Mouse (Mus musculus) embryonic fibroblast, embryonic 13.5 days (primary cell): ENCODE measurements around the gene Spsb2. TPM values are rescaled to one million over a fixed set of nuclear protein-coding genes. Genes with fewer than 3 reads are reported as not detected.
A peak's percentile ranks its signal among the peaks of the same experiment; 100 is the strongest.

Experiments used
- H3K27ac ChIP-seq: 2 replicates; pipeline ENCODE4 v1.5.1; 2012; ENCODE audit warnings: low read length, control low read depth, inconsistent platforms; ENCODE audit not compliant: insufficient read depth
- H3K4me1 ChIP-seq: 2 replicates; pipeline ENCODE4 v1.6.1; 2011; ENCODE audit warnings: low read length; ENCODE audit not compliant: control insufficient read depth, insufficient read depth
- H3K4me3 ChIP-seq: 2 replicates; pipeline ENCODE4 v1.5.1; 2011; ENCODE audit warnings: mild to moderate bottlenecking, control low read depth, low read length; ENCODE audit not compliant: insufficient read depth
- CTCF ChIP-seq: IDR thresholded peaks from 2 replicates; pipeline ENCODE4 v1.5.1; 2011; ENCODE audit warnings: mild to moderate bottlenecking, control low read depth, low read length, moderate library complexity, borderline replicate concordance; ENCODE audit not compliant: insufficient read depth
- POLR2A ChIP-seq: IDR thresholded peaks from 2 replicates; pipeline ENCODE4 v1.6.1; 2011; ENCODE audit warnings: low read depth, mild to moderate bottlenecking, control low read depth, low read length, moderate library complexity
- polyA plus RNA-seq: library from polyadenylated mRNA; stranded (reverse); fragments of >200 nt; gene quantifications from 2 replicates; pipeline ENCODE4 v1.2.4, GENCODE M21; 2011; ENCODE audit warnings: low read depth; ENCODE audit not compliant: missing spikeins, insufficient read length

Gene Spsb2
- polyA plus RNA-seq, 1 experiment: 9.1 TPM

DNA sequence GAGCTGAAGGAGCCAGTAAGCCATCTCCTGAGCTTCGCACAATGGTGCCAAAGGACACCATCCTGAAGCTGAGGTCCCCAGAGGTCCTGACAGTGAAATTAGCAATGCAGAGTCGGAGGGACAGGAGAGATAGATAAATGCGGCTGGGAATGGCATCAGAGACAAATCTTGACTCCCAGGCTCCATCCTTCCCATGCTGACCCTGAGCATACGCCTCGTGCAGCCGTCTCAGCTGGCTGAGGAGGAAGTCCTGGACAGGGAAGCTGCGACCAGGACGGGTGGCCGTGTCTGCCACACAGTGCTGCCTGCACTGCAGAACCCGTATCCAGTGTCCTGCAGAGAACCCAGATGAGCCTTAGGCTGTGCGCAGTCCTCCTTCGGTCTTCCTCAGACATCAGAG is 46.2 kb downstream of the Spsb2 start:
- Histone ChIP-seq H3K27ac (no peak overlapping the region), H3K4me3 (no peak overlapping the region), H3K4me1 (no peaks in the 10 kb centered on the region)
- TF ChIP-seq CTCF (no peak), POLR2A (0 out of 2 replicates have a peak, but pooled peaks have one; percentile 12)

DNA sequence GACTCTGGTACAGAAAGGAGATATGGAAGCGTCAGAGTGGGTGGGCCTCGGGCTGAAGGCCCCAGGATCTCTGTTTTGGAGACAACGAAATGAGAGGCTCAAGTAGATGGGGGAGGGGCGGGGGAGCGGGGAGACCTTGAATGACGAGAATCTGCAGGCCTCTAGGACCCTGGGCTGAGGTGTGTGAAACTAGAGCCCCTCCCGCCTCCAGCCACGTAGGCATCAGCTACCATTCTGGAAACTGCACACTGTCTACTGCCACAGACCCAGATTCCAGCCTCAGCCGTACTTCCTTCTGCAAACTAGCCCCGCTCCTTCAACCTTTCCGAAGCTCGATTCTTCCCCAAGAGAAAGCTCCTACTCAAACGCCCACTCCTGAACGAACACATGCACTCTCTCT is 47.9 kb downstream of the Spsb2 start:
- Histone ChIP-seq H3K4me3 (peak overlapping the region; percentile 54), H3K27ac (peak overlapping the region; percentile 44), H3K4me1 (no peaks in the 10 kb centered on the region)
- peak; percentile 77 for TF ChIP-seq POLR2A
- TF ChIP-seq CTCF: no peak

DNA sequence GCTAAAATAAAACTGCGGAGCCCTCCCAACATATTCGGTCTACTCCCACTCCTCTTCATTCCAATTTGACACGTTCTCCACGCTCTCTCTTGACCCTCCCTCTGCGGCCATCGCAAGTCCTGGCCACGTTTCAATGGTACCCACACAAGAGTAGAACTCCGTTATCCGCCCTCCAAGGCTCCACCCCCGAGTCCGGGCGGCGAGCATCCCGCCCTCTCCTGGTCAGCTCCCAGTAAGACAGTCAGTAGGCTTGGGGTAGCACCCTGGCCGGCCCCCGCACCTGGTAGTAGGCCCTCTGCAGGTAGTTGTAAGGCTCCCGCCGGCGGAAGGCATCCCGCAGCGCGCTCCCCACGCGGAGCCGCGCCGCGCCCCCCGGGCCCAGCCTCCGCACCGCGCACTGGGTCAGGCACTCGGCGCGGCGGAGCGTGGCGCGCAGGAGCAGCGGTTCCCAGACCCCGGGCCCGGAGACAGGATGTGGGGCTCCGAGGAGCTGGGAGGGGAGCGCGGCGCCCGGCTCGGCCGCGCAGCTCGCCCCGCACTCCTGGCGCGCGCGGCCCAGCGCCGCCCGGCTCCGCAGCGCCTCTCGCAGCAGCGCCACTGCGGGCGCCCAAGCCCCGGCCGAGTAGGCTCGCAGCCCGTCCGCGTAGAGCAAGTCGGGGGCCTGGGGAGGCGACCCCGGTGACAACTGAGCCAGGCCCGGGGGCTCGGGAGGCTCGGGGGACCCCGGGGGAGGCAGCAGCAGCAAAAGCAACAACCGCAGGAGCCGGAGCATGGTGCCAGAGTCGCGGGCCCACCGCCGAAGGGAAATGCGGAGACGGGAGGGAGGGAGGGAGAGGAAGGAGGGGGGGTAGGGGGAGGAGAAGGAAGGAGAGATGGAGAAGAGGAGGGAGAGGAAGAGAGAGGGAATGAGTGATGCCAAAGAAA is 48.7 kb downstream of the Spsb2 start, which contains the start of gene P3h3:
P3h3 (minus strand) TSS at position 837 of the 924 bp plus-strand sequence.
- Histone ChIP-seq H3K4me1 (no peaks in the 10 kb centered on the region), H3K27ac (peak within 1 kb of the TSS; percentile 73), H3K4me3 (peak within 1 kb of the TSS; percentile 54)
- peak; percentile 39; the same call in 1 of the 2 replicates for TF ChIP-seq CTCF
- peak; percentile 75 for TF ChIP-seq POLR2A

DNA sequence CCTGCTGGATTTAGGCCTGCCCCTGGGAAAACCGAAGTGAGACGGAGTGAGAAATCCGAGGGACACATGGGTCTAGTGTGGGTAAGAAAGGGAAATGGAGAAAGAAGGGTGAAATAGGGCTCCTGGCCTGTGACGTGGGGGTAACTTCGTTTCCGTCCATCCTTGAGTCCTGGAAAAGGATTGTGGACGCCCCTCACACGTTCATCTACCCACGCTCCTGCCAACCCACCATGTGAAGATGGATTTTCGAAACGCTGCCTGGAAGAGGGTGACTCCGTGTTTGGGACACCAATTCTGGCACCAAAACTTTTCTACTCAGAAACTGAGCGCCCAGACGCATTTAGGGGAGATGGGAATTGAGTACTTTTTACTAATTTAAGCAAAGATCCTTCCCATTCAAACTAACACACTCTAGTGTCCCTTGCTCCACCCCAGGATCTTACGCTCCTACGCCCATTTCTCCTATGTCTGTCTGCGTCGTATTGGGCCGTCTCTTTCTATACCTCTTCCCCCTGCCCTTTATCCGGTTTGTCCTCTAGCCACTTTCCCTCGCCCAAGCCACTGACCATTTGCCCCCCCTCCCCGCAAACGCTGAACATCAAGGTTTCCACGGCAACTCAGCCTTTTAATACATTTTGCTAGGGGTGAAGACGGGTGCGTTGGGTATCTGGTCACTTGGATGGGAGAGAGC is 49.5 kb downstream of the Spsb2 start:
- Histone ChIP-seq H3K27ac (peak overlapping the region; percentile 68), H3K4me3 (peak overlapping the region; percentile 54), H3K4me1 (no peaks in the 10 kb centered on the region)
- TF ChIP-seq POLR2A (peak; percentile 14; the same call in 1 of the 2 replicates), CTCF (no peak)

DNA sequence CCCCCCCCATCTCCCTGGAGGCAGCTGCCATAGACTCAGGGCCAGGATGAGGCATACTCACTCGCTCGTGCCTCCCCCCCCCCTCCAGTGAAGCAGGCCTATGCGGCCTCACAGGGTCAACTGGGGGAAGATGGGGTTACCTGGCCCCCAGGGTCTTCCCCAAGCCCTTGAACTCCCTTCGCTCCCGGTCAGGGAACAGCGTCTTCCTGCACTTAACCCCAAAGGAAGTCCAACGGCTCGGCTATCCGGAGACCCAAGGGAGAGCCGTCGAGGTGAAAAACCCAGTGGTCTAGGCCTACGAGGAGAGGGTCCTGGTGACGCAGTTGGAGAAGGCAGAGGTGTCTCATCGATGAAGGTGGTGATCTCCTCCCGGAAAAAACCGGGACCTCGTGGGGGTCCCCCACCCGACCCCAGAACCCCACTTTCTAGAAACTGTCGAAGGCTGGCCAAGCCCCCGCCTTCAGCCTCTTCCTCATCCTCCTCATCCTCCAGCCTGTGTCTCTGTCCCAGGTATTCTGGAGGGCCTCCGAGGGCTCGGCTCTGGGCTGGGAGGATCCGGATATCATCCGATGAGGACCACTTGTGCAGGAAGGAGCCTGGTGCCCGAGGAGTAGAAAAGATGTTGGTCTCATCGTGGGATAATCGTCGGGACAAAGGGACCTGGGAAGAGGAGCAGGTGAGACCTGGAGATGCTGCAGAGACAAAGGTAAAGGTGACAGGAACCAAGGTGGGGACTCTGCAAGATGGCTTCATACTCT is 50.3 kb downstream of the Spsb2 start:
- TF ChIP-seq CTCF (no peak), POLR2A (0 out of 2 replicates have a peak, but pooled peaks have one; percentile 7)
- H3K4me3 ChIP-seq: no peak overlapping the region
- H3K27ac ChIP-seq: no peak overlapping the region
- H3K4me1 ChIP-seq: no peaks in the 10 kb centered on the region

DNA sequence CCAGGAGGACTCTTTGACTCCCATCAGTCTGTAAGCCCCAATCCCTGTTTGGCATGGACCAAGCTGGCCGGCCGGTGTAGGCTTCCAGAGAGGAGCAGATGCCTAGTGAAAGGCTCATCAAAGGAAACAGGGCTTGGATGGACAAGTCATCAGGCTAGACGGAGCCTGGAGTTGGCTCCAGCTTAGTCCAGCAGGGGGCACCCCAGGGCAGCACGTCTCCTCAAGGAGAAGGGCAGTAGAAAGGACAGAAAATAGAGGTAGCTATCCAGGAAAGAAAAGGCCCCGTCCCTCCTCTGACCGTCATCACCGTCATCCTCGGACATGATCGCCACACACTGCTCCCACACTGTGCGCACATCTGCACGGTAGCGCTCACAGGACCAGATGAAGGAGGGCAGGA is 51.3 kb downstream of the Spsb2 start:
- no peak overlapping the region for H3K27ac ChIP-seq
- H3K4me1 ChIP-seq: no peaks in the 10 kb centered on the region
- TF ChIP-seq POLR2A: no peak
- TF ChIP-seq CTCF: peak; percentile 78
- H3K4me3 ChIP-seq: no peak overlapping the region

Other genes with a start within 250 kb of the Spsb2 start
- gene C1rb, start 238.4 kb upstream of the Spsb2 start, polyA plus RNA-seq: not detected in 2 replicates
- gene C1s2, start 172.6 kb upstream of the Spsb2 start, polyA plus RNA-seq: 0.42 TPM in 1 of 2 replicates, not detected in the other
- gene Lpcat3, start 145.6 kb upstream of the Spsb2 start, polyA plus RNA-seq: 51.4 and 67.0 TPM in 2 replicates
- gene Emg1, start 96.5 kb upstream of the Spsb2 start, polyA plus RNA-seq: 67.1 and 68.9 TPM in 2 replicates
- 249 and 253 TPM in 2 replicates for gene Phb2, start 96.3 kb upstream of the Spsb2 start, polyA plus RNA-seq
- 0.53 and 4.3 TPM in 2 replicates for gene Ptpn6, start 69.9 kb upstream of the Spsb2 start, polyA plus RNA-seq
- 149 and 157 TPM in 2 replicates for gene Grcc10, start 67.3 kb upstream of the Spsb2 start, polyA plus RNA-seq
- 0.58 and 0.63 TPM in 2 replicates for gene Gm45234, start 52.6 kb upstream of the Spsb2 start, polyA plus RNA-seq
- 75.9 and 77.3 TPM in 2 replicates for gene Atn1, start 52.1 kb upstream of the Spsb2 start, polyA plus RNA-seq
- 17.5 and 24.1 TPM in 2 replicates for gene Eno2, start 39.0 kb upstream of the Spsb2 start, polyA plus RNA-seq
- not detected in 2 replicates for gene Lrrc23, start 28.9 kb upstream of the Spsb2 start, polyA plus RNA-seq
- gene Tpi1, start 5.6 kb downstream of the Spsb2 start, polyA plus RNA-seq: 372 and 458 TPM in 2 replicates
- 87.6 and 105 TPM in 2 replicates for gene Usp5, start 20.8 kb downstream of the Spsb2 start, polyA plus RNA-seq
- 42.0 and 61.1 TPM in 2 replicates for gene Cdca3, start 20.9 kb downstream of the Spsb2 start, polyA plus RNA-seq
- 0.45 and 0.72 TPM in 2 replicates for gene Gnb3, start 31.6 kb downstream of the Spsb2 start, polyA plus RNA-seq
- gene P3h3, start 49.1 kb downstream of the Spsb2 start, polyA plus RNA-seq: 72.7 and 76.7 TPM in 2 replicates
- 0.55 and 0.63 TPM in 2 replicates for gene Gpr162, start 55.3 kb downstream of the Spsb2 start, polyA plus RNA-seq
- not detected in 2 replicates for gene Cd4, start 79.6 kb downstream of the Spsb2 start, polyA plus RNA-seq
- gene Lag3, start 103.0 kb downstream of the Spsb2 start, polyA plus RNA-seq: 1.2 TPM in 2 replicates
- gene Ptms, start 111.4 kb downstream of the Spsb2 start, polyA plus RNA-seq: 602 and 622 TPM in 2 replicates
- gene Mlf2, start 122.7 kb downstream of the Spsb2 start, polyA plus RNA-seq: 250 and 255 TPM in 2 replicates
- 77.4 and 94.3 TPM in 2 replicates for gene Cops7a, start 156.9 kb downstream of the Spsb2 start, polyA plus RNA-seq
- 1.9 TPM in 1 of 2 replicates, not detected in the other for gene Pianp, start 188.0 kb downstream of the Spsb2 start, polyA plus RNA-seq
- gene Zfp384, start 200.5 kb downstream of the Spsb2 start, polyA plus RNA-seq: 46.3 and 63.5 TPM in 2 replicates
- gene Ing4, start 231.1 kb downstream of the Spsb2 start, polyA plus RNA-seq: 48.3 and 52.2 TPM in 2 replicates
- 2.5 and 5.4 TPM in 2 replicates for gene Acrbp, start 241.0 kb downstream of the Spsb2 start, polyA plus RNA-seq